Mouse (Mus musculus) kidney, postnatal 0 days (tissue): ENCODE measurements around the gene Slc4a1. TPM values are rescaled to one million over a fixed set of nuclear protein-coding genes. Genes with fewer than 3 reads are reported as not detected.

ENCODE experiments used
- ATAC-seq: fragments of 200-750 bp; cut with Nextera tagmentation; replicated peaks from 2 replicates; pipeline ENCODE4 v1.8.0; 2017; ENCODE audit warnings: low read depth, moderate number of reproducible peaks, moderate TSS enrichment, moderate library complexity; ENCODE audit not compliant: low FRiP score
- DNase-seq: peaks from one replicate; pipeline ENCODE4 v3.0.0-alpha.2; 2016; ENCODE audit warnings: low spot score
- H3K27ac ChIP-seq: fragments of 300-500 bp; sonication (generic); 2 replicates; pipeline ENCODE4 v1.5.1; 2014; ENCODE audit warnings: mild to moderate bottlenecking
- H3K27me3 ChIP-seq: fragments of 300-500 bp; sonication (generic); 2 replicates; pipeline ENCODE4 v1.6.1; 2014; ENCODE audit warnings: low read length, mixed read lengths; ENCODE audit not compliant: insufficient read depth
- H3K36me3 ChIP-seq: fragments of 300-500 bp; sonication (generic); 2 replicates; pipeline ENCODE4 v1.6.1; 2014; ENCODE audit warnings: low read length, mixed read lengths; ENCODE audit not compliant: insufficient read depth
- H3K4me1 ChIP-seq: fragments of 300-500 bp; sonication (generic); replicated peaks from 2 replicates; pipeline ENCODE4 v1.6.1; 2014; ENCODE audit warnings: antibody characterized with exemption, low read length, mixed read lengths; ENCODE audit not compliant: insufficient read depth
- H3K4me2 ChIP-seq: fragments of 300-500 bp; sonication (generic); 2 replicates; pipeline ENCODE4 v1.6.1; 2014; ENCODE audit warnings: mild to moderate bottlenecking, low read length, moderate library complexity, mixed read lengths
- H3K4me3 ChIP-seq: fragments of 300-500 bp; sonication (generic); replicated peaks from 2 replicates; pipeline ENCODE4 v1.5.1; 2014; ENCODE audit warnings: low read depth, low read length
- H3K9ac ChIP-seq: fragments of 300-500 bp; sonication (generic); 2 replicates; pipeline ENCODE4 v1.6.1; 2014; ENCODE audit warnings: low read depth, low read length
- H3K9me3 ChIP-seq: fragments of 300-500 bp; sonication (generic); replicated peaks from 2 replicates; pipeline ENCODE4 v1.6.1; 2016; ENCODE audit warnings: low read length, inconsistent platforms, mixed read lengths
- CTCF ChIP-seq: IDR thresholded peaks from 2 replicates; pipeline ENCODE4 v1.5.1; 2016; ENCODE audit warnings: antibody characterized with exemption, low read depth, mild to moderate bottlenecking, moderate library complexity
- WGBS: fragments of 180-500 bp; shearing (Covaris S2); extraction: QIAGEN DNeasy Blood & Tissue Kit; methylation state at CpG from one replicate; pipeline ENCODE4 v1.1.7; 2014; 5-methylcytosine and 5-hydroxymethylcytosine counted together
- polyA plus RNA-seq: library from polyadenylated mRNA; unstranded; fragments of >200 nt; fragmentation: Nextera tagmentation; extraction: Ambion mirVana; gene quantifications from 2 replicates; pipeline ENCODE4 v1.2.1, GENCODE M21; 2015

Slc4a1 gene
- polyA plus RNA-seq, 1 experiment from 2014 or later, result 7.4 TPM

DNA sequence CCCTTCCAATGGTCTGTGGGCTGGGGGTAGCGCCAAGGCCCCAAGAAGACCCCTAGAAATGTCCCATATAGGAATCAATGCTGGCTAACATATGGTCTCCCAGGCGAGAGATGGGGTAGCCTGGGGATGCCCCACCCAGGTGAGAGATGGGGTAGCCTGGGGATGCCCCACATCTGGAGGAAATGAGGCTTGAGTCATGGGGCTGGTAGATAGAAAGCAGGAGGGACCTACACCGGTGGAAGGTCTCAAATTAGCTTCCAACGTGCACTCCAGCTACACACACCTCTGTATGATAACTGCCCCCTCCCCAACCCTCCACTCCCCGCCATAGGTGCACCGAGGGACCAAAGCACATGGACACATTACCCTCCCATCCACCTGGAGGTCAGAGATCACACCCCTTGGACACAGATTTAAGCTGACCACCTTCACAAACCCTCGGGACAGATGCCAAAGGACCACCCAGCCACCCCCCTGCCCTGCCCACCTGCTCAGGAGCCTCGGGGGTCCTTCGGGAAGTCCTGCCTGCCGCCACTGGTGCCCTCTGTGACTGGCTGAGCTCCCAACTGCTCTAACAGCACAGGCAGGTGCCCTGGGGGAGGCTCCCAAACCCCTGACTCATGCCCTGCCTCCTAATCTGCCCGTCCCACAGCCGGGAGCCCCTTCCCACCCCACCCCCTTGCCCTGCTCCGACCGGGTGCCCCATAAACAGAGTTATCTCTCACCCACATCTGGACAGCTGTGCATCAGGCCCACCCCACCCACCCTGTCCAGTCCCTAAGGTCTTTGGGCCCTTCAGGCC, 1.2 kb downstream of the Slc4a1 start:
- no peaks in the 10 kb centered on the region for H3K36me3 ChIP-seq
- H3K9me3 ChIP-seq, result no peaks in the 10 kb centered on the region
- no peak for ATAC-seq
- no peak overlapping the region for H3K9ac ChIP-seq
- DNase-seq, result no peak
- no peak overlapping the region for H3K4me3 ChIP-seq
- 64% methylated on average over 14 of the region's 14 CpGs for WGBS
- no peaks in the 10 kb centered on the region for H3K27me3 ChIP-seq
- H3K27ac ChIP-seq, result no peak overlapping the region
- no peak overlapping the region for H3K4me2 ChIP-seq
- H3K4me1 ChIP-seq, result 0 out of 2 replicates have a peak, but pooled peaks cover 4% of the 10 kb centered on the region
- no peak for TF ChIP-seq CTCF

DNA sequence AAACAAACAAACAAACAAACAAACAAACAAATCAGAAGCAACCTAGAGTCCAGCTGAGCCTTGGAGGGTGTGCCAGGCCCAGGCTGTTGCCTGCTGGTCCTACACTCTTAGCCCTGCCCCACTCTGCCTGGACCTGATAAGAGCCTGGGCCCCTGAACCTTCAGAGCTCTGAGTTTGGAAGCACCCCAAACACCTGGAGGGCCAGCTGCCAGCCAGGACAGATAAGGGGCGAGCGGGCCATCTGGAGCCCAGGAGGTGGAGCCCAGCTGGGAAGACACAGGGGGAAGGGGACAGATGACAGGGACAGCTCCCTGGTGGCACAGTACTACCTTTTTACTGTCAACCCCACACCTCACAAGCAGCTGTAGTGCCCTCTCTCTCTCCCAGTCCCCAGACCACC, 2.4 kb downstream of the Slc4a1 start:
- Histone ChIP-seq H3K9me3 (no peaks in the 10 kb centered on the region), H3K9ac (no peak overlapping the region), H3K4me2 (no peak overlapping the region), H3K4me1 (no peaks in the 10 kb centered on the region), H3K27ac (no peak overlapping the region), H3K4me3 (no peak overlapping the region), H3K36me3 (no peaks in the 10 kb centered on the region), H3K27me3 (no peaks in the 10 kb centered on the region)
- no peak for DNase-seq
- WGBS, result 69% methylated on average over 2 of the region's 2 CpGs
- no peak for ATAC-seq
- no peak for TF ChIP-seq CTCF

DNA sequence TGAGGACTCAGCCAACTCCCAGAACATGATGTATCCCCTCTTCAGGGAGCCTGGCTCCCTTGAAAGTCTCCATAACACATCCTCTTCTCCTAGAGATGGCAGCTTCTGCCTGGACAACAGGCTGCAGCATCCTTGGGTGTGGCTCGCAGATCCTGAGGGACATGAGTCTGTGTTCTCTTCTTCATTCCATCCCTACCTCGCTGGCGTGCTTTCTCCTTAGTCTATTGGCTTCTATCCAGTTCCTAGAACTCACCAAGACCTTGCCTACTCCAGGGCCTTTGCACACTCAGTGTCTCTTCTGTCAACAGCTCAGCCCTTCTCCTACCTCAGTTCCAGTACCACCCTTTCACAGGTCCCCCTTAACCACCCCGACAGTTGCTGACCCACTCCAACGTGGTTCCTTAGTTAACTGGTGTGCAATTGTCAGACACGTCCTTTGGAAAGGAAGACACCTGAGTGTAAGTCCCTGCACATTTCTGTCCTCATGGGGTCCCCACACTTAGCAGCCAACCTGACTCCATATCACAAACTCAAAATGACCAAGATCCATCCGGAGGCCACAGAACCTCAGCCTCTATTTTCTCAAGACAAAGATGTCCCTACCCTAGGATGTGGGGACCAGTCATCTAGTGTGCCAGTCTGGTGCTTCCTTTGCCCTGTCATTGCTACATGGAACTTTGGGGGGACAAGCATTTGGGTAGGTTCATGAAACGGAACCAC, 4.1 kb downstream of the Slc4a1 start:
- Histone ChIP-seq H3K27ac (no peak overlapping the region), H3K36me3 (no peaks in the 10 kb centered on the region), H3K9ac (no peak overlapping the region), H3K9me3 (no peaks in the 10 kb centered on the region), H3K4me3 (no peak overlapping the region), H3K27me3 (no peaks in the 10 kb centered on the region), H3K4me1 (no peaks in the 10 kb centered on the region), H3K4me2 (no peak overlapping the region)
- no peak for ATAC-seq
- TF ChIP-seq CTCF, result no peak
- DNase-seq, result no peak
- 89% methylated on average over 8 of the region's 8 CpGs for WGBS

DNA sequence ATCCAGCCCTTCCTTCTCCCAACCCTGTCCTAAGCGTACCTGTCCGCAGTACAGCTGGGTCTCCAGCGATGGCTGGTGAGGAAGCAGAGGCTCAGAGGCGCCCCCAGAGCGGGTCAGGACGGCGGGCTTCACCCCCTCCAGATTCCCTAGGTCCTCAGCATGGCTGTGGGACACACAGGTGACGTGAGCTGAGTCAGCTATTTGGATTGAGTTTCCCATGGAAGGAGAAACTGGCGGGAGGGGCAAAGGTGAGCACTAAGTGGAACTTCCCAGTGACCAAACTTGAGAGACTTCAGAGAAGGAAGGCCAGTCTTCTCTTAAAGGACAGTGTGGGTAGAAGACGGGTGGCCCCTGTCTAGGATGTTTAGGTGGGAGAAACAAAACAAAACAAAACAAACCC, 7.6 kb downstream of the Slc4a1 start:
- no peak for TF ChIP-seq CTCF
- Histone ChIP-seq H3K9ac (no peak overlapping the region), H3K4me2 (no peak overlapping the region), H3K4me3 (no peak overlapping the region), H3K27ac (no peak overlapping the region), H3K4me1 (no peaks in the 10 kb centered on the region), H3K9me3 (no peaks in the 10 kb centered on the region), H3K27me3 (no peaks in the 10 kb centered on the region), H3K36me3 (no peaks in the 10 kb centered on the region)
- DNase-seq, result no peak
- 71% methylated on average over 10 of the region's 10 CpGs for WGBS
- ATAC-seq, result no peak

DNA sequence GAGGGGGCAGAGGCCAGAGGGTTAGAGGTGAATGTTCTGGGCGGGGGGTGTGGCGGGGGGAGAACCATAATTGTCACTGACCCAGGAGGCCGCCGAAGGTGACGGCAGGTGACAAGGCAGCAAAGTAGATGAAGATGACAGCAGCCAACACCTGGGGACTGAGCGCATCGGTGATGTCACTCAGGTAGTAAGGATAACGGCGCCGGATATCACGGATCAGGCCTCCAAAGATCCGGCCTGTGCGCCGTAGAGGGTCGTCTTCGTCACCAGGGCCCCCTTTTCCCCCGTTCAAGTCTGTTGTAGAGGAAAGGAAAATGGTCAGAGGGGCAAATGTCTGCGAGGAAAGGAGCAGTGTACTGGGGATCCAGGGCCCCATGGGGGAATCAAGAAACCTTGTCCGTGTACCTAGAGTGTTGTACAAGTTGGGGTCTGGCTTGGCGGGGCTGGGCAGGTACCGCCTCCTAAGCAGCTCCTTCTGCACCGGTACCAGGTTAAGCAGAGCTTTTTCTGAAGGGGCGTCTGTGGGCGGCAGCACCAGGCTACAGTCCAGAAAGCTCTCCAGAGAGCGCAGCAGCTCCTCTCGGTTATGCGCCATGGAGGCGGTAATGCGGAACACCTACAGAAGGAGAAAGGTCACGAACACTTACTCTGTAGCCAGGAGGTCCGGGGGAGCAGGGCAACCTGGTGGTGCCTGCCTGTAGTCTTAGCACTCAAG, 9.2 kb downstream of the Slc4a1 start:
- no peak for TF ChIP-seq CTCF
- no peaks in the 10 kb centered on the region for H3K36me3 ChIP-seq

DNA sequence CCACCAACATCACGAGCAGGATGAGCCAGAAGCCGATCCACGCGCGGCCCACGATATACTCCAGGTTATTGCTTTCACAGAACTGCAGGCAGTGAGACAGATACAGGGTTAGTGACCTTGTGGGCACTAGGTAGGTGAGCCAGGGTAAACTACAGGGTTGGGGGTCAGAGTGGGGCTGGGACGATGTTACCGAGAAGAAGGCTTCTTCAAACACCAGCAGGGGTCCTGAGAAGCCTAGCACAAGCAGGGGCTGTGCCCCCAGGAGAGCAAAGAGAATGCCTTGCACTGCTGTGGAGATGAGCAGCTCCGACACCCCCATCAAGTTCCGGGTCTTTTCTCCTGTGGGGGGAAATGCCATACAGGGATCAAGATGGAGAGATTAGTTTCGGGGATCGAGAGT, 9.8 kb downstream of the Slc4a1 start:
- no peaks in the 10 kb centered on the region for H3K36me3 ChIP-seq
- no peaks in the 10 kb centered on the region for H3K4me1 ChIP-seq
- no peak overlapping the region for H3K27ac ChIP-seq
- no peak for ATAC-seq
- no peak overlapping the region for H3K4me2 ChIP-seq
- H3K4me3 ChIP-seq, result no peak overlapping the region
- TF ChIP-seq CTCF, result no peak
- no peaks in the 10 kb centered on the region for H3K9me3 ChIP-seq
- H3K9ac ChIP-seq, result no peak overlapping the region
- H3K27me3 ChIP-seq, result no peaks in the 10 kb centered on the region
- 75% methylated on average over 12 of the region's 12 CpGs for WGBS
- DNase-seq, result no peak

More for the DNA sequence above, 9.2 kb downstream of the Slc4a1 start:
- H3K9ac ChIP-seq, result no peak overlapping the region
- H3K4me2 ChIP-seq, result no peak overlapping the region
- H3K4me3 ChIP-seq, result no peak overlapping the region
- H3K27ac ChIP-seq, result no peak overlapping the region
- ATAC-seq (no peak), DNase-seq (no peak)
- H3K4me1 ChIP-seq, result no peaks in the 10 kb centered on the region
- H3K27me3 ChIP-seq, result no peaks in the 10 kb centered on the region
- 66% methylated on average over 31 of the region's 31 CpGs for WGBS
- no peaks in the 10 kb centered on the region for H3K9me3 ChIP-seq
